Mouse (Mus musculus) C2C12 (cell line): ENCODE results near the gene Irf3. TPM values are rescaled to one million over a fixed set of nuclear protein-coding genes. Genes with fewer than 3 reads are reported as not detected.

Source experiments
- H3K27me3 ChIP-seq: one replicate; pipeline ENCODE4 v1.6.1; 2011; ENCODE audit not compliant: control insufficient read depth, insufficient read depth, insufficient read length
- H3K36me3 ChIP-seq: one replicate; pipeline ENCODE4 v1.6.1; 2011; ENCODE audit not compliant: control insufficient read depth, insufficient read depth
- H3K4me3 ChIP-seq: one replicate; pipeline ENCODE4 v1.5.1; 2011; ENCODE audit warnings: mild to moderate bottlenecking, control low read depth; ENCODE audit not compliant: poor library complexity, insufficient read depth, severe bottlenecking
- H3K79me2 ChIP-seq: one replicate; pipeline ENCODE4 v1.6.1; 2011; ENCODE audit not compliant: control insufficient read depth, insufficient read depth
- H3K79me3 ChIP-seq: one replicate; pipeline ENCODE4 v1.6.1; 2011; ENCODE audit warnings: low read depth, control low read depth
- H3ac ChIP-seq: one replicate; pipeline ENCODE3; 2011; ENCODE audit warnings: low read depth; ENCODE audit not compliant: control insufficient read depth, insufficient read length
- CEBPB ChIP-seq: IDR thresholded peaks from one replicate; pipeline ENCODE4 v1.6.1; 2011; ENCODE audit warnings: low read depth, mild to moderate bottlenecking, control low read depth, moderate library complexity
- CTCF ChIP-seq: IDR thresholded peaks from one replicate; pipeline ENCODE4 v1.5.1; 2011; ENCODE audit not compliant: control insufficient read depth, insufficient read depth, insufficient read length
- FOSL1 ChIP-seq: IDR thresholded peaks from one replicate; pipeline ENCODE4 v1.8.0; 2011; ENCODE audit warnings: mild to moderate bottlenecking, low read length; ENCODE audit not compliant: poor library complexity, insufficient read depth, severe bottlenecking
- MAX ChIP-seq: IDR thresholded peaks from one replicate; pipeline ENCODE4 v1.6.1; 2011; ENCODE audit warnings: mild to moderate bottlenecking, control low read depth
- MYOD1 ChIP-seq: IDR thresholded peaks from one replicate; pipeline ENCODE4 v1.6.1; 2011; ENCODE audit warnings: low read depth; ENCODE audit not compliant: control insufficient read depth, insufficient read length
- MYOG ChIP-seq: IDR thresholded peaks from one replicate; pipeline ENCODE4 v1.6.1; 2011; ENCODE audit not compliant: control insufficient read depth, insufficient read length; ENCODE audit errors: extremely low read depth
- USF1 ChIP-seq: IDR thresholded peaks from one replicate; pipeline ENCODE4 v1.6.1; 2011; ENCODE audit warnings: low read depth, mild to moderate bottlenecking, control low read depth, moderate library complexity
- long read RNA-seq, 2 experiments: library from polyadenylated mRNA; unstranded; transcript quantifications; one replicate each; pipeline ENCODE4 v2.0.0; 2019 to 2020
- polyA plus RNA-seq: library from polyadenylated mRNA; unstranded; fragments of >200 nt; fragmentation: generic; extraction: Trizol; gene quantifications from one replicate; pipeline ENCODE4 v1.2.1, GENCODE M21; 2012; ENCODE audit warnings: missing spikeins

Irf3 gene
- polyA plus RNA-seq = 43.7 TPM
- long read RNA-seq, experiment 1, transcript Irf3-201 (8 exons, 2,031 nt) = major isoform, 12 of 22 reads
- long read RNA-seq, experiment 1, partial matches to known transcripts = 6 of 22 reads
- long read RNA-seq, experiment 1, other reads (novel, unspliced or antisense) = 2 of 22 reads
- long read RNA-seq, experiment 2, transcript Irf3-201 (8 exons, 2,031 nt) = major isoform, 37 of 56 reads
- long read RNA-seq, experiment 2, partial matches to known transcripts = 1 of 56 reads
- long read RNA-seq, experiment 2, other reads (novel, unspliced or antisense) = 13 of 56 reads

GRCm38 (mm10) chr7:44997231-44997939 lies at the start of gene Irf3:
Irf3 (plus strand) TSS chr7:44997648.
- H3ac ChIP-seq = peak within 1 kb of the TSS; percentile 94
- H3K4me3 ChIP-seq = peak within 1 kb of the TSS; percentile 79
- peaks cover 26% of the 10 kb centered on the region for H3K36me3 ChIP-seq
- TF ChIP-seq CTCF (no peak), MYOD1 (no peak), CEBPB (no peak), FOSL1 (no peak)
- no peaks in the 10 kb centered on the region for H3K27me3 ChIP-seq
- peaks cover 18% of the 10 kb centered on the region for H3K79me3 ChIP-seq
- peaks cover 46% of the 10 kb centered on the region for H3K79me2 ChIP-seq

GRCm38 (mm10) chr7:44949922-44950321 lies 47.5 kb upstream of the Irf3 start:
- no peak overlapping the region for H3ac ChIP-seq
- no peak overlapping the region for H3K4me3 ChIP-seq
- H3K79me2 ChIP-seq = no peaks in the 10 kb centered on the region
- H3K36me3 ChIP-seq = no peaks in the 10 kb centered on the region
- H3K27me3 ChIP-seq = peaks cover 13% of the 10 kb centered on the region
- H3K79me3 ChIP-seq = no peaks in the 10 kb centered on the region
- no peak for TF ChIP-seq FOSL1
- TF ChIP-seq MYOD1 = no peak
- no peak for TF ChIP-seq MYOG

- H3K36me3 ChIP-seq = no peaks in the 10 kb centered on the region
- peaks cover 9% of the 10 kb centered on the region for H3K27me3 ChIP-seq
Observed at GRCm38 (mm10) chr7:44951960-44952359, 45.5 kb upstream of the Irf3 start.

GRCm38 (mm10) chr7:44952611-44953306 lies 44.7 kb upstream of the Irf3 start:
- no peaks in the 10 kb centered on the region for H3K79me3 ChIP-seq
- peak overlapping the region; percentile 51 for H3ac ChIP-seq
- peak overlapping the region; percentile 27 for H3K4me3 ChIP-seq
- peaks cover 9% of the 10 kb centered on the region for H3K27me3 ChIP-seq
- H3K79me2 ChIP-seq = no peaks in the 10 kb centered on the region
- TF ChIP-seq MYOD1 = no peak
- no peak for TF ChIP-seq USF1
- no peak for TF ChIP-seq MYOG
- no peak for TF ChIP-seq CEBPB
- no peak for TF ChIP-seq MAX
- no peak for TF ChIP-seq FOSL1
- TF ChIP-seq CTCF = no peak
- no peaks in the 10 kb centered on the region for H3K36me3 ChIP-seq

More at GRCm38 (mm10) chr7:44951960-44952359, 45.5 kb upstream of the Irf3 start:
- Histone ChIP-seq H3ac (peak overlapping the region; percentile 4), H3K4me3 (peak overlapping the region; percentile 27), H3K79me2 (no peaks in the 10 kb centered on the region), H3K79me3 (no peaks in the 10 kb centered on the region)
- TF ChIP-seq FOSL1 (no peak), CEBPB (no peak), MYOD1 (no peak), USF1 (no peak), CTCF (no peak), MYOG (no peak), MAX (no peak)

GRCm38 (mm10) chr7:44953561-44953960 lies 43.9 kb upstream of the Irf3 start:
- Histone ChIP-seq H3ac (no peak overlapping the region), H3K36me3 (no peaks in the 10 kb centered on the region), H3K79me2 (no peaks in the 10 kb centered on the region), H3K27me3 (peaks cover 4% of the 10 kb centered on the region), H3K79me3 (no peaks in the 10 kb centered on the region), H3K4me3 (no peak overlapping the region)
- no peak for TF ChIP-seq MAX
- no peak for TF ChIP-seq FOSL1
- no peak for TF ChIP-seq CEBPB
- TF ChIP-seq CTCF = no peak
- TF ChIP-seq MYOD1 = no peak
- TF ChIP-seq MYOG = no peak
- no peak for TF ChIP-seq USF1
